Mouse (Mus musculus): Measurements from ENCODE around the gene Zfp39. TPM values are rescaled to one million over a fixed set of nuclear protein-coding genes. Genes with fewer than 3 reads are reported as not detected.
A peak's percentile ranks its signal among the peaks of the same experiment; 100 is the strongest.

Zfp39 gene
- polyA plus RNA-seq, 1 experiment from 2014 or later: 5.4 TPM

DNA sequence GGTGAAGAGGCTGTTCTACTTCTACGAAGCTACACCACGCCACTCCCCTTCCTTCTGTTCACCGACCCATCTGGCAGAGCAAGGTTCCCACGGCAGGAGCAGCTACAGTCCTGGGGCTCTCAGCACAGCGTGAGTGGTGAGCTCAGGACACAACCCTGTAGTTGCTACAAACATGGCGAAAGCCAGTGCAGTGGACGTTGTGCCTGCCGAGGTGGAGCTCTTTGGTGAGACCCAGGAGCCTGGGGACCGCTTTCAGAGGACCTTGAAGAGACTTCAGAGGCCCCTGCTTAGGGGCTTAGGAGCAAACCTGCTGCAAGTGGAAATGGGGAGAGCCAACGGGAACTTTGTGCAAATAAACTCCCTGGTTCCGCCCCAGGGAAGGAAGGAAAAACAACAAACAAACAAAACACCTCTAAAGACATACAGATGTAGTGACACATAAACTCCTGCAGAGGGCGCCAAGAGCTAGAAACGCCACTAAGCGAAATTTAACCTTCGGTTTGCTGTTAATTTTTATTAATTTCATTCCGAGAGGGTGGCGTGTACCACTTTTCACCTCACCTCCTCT lies 10.5 kb upstream of the Zfp39 start:
- WGBS: 13% methylated on average over 17 of the region's 17 CpGs
- Histone ChIP-seq H3K27me3 (ENCODE audit: insufficient read depth, poor library complexity, severe bottlenecking) (0 out of 2 replicates have a peak, but pooled peaks cover 4% of the 10 kb centered on the region), H3K4me3 (peak overlapping the region; percentile 56), H3K36me3 (no peaks in the 10 kb centered on the region), H3K4me1 (peaks cover 15% of the 10 kb centered on the region), H3K9me3 (no peaks in the 10 kb centered on the region), H3K27ac (peak overlapping the region; percentile 87)
- no peak for DNase-seq (ENCODE audit: low spot score)

DNA sequence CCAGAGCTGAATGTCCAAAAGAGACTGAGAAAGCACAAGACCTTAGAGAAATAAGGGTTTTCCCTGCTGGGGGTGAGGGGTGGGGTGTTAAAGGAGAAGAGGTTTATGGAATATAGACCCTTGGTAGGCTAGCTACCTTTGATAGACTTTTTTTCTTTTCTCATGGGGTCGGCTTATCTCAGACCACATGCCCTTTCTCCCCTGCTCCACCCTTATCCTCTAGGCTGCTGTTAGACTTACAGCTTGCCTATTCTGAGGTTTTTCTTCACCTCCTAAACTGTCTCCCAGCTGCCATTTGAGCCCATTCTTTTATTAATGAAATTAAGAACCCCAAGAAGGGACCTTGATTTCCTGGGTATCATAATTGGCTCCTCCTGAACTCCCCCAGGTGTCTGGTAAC lies 9.8 kb upstream of the Zfp39 start:
- DNase-seq (ENCODE audit: low spot score): no peak

DNA sequence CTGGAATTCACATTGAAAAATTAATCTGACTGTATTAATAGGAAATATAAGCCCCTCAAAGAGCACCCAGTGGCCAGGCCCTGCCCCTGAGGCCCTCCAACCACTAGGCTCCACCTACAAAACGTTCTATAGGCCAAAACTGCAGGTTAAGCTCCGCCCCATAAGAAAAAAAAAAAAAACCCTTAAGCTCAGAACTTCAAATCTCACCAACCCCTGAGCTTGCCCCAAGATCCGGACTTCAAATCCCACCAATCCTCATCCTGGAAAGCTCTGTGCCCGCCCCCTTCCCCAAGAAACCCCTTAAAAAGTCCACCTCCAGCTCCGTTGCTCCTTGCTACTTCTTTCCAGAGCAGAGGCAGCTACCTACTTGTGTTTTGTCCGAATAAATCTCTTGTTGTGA lies 813 bp upstream of the Zfp39 start:
- no peak for DNase-seq (ENCODE audit: low spot score)
- 49% methylated on average over 6 of the region's 6 CpGs for WGBS
- Histone ChIP-seq H3K36me3 (peaks cover 18% of the 10 kb centered on the region), H3K27ac (no peak overlapping the region), H3K27me3 (ENCODE audit: insufficient read depth, poor library complexity, severe bottlenecking) (no peaks in the 10 kb centered on the region), H3K4me1 (peaks cover 21% of the 10 kb centered on the region), H3K9me3 (no peaks in the 10 kb centered on the region), H3K4me3 (peak overlapping the region; percentile 88; the same call in 1 of the 2 replicates)

More for the DNA sequence above, 9.8 kb upstream of the Zfp39 start:
- H3K36me3 ChIP-seq: no peaks in the 10 kb centered on the region
- 68% methylated on average over 1 of the region's 1 CpGs for WGBS
- H3K27ac ChIP-seq: peak overlapping the region; percentile 87; the same call in 1 of the 2 replicates
- peaks cover 12% of the 10 kb centered on the region for H3K4me1 ChIP-seq
- no peaks in the 10 kb centered on the region for H3K9me3 ChIP-seq
- H3K27me3 ChIP-seq (ENCODE audit: insufficient read depth, poor library complexity, severe bottlenecking): 0 out of 2 replicates have a peak, but pooled peaks cover 4% of the 10 kb centered on the region
- H3K4me3 ChIP-seq: peak overlapping the region; percentile 56; the same call in 1 of the 2 replicates

DNA sequence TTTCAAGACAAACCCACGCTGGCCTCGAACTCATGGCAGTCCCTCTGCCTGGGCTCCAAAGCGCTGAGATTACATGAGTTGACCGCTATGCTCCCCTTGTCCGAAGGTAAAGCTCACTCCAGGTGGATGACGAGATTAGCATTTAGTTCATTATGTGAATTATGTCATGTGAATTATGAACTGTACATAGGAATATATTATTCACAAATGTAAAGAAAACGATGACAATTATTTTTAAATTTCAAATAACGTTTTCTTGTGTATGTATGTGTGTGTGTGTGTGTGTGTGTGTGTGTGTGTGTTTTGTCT lies 339 bp upstream of the Zfp39 start:
- DNase-seq (ENCODE audit: low spot score): no peak
- Histone ChIP-seq H3K4me1 (peaks cover 21% of the 10 kb centered on the region), H3K27ac (peak overlapping the region; percentile 96), H3K27me3 (ENCODE audit: insufficient read depth, poor library complexity, severe bottlenecking) (no peaks in the 10 kb centered on the region), H3K4me3 (peak overlapping the region; percentile 88), H3K9me3 (no peaks in the 10 kb centered on the region), H3K36me3 (peaks cover 18% of the 10 kb centered on the region)
- WGBS: 7% methylated on average over 8 of the region's 8 CpGs

DNA sequence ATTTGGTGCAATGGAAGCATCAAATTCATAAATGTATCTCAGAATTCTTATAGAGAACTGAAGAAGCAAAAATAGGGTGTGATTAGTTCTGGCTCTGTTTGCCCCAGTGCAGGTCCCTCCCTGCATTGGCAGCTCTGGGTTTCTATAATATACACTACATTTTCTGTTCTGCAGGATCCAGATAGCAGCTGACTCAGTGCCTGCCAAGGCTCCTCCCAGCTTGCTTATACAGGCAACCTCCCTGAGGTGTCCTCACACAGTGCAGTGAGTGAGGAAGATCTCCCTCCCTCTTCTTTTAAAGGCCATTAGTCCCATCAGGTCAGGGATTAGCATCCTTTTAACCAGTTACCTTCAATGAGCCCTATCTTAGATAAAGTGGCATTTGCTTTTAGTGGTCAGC lies 2.9 kb downstream of the Zfp39 start:
- DNase-seq (ENCODE audit: low spot score): no peak
- Histone ChIP-seq H3K9me3 (no peaks in the 10 kb centered on the region), H3K27me3 (ENCODE audit: insufficient read depth, poor library complexity, severe bottlenecking) (no peaks in the 10 kb centered on the region), H3K36me3 (peaks cover 42% of the 10 kb centered on the region), H3K4me1 (peaks cover 21% of the 10 kb centered on the region), H3K27ac (no peak overlapping the region), H3K4me3 (no peak overlapping the region)

DNA sequence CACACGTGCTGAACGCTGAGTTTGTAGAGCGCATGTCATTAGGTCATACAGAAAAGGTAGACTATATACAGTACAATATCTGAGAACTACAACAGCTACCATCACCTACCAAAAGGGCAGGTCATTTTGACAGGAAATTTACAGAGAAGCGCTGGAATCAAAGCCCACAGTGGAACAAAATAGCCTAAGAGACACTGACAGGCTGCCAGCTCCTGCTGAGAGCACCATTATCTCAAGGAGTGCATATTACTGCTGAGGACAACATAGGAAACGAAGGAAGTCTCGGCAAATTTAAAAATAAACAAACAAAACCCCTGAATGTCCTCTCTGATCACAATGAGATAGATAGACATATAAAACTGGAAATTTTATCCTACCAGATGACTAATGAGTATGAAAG lies 6.5 kb downstream of the Zfp39 start:
- H3K27ac ChIP-seq: no peak overlapping the region
- H3K4me1 ChIP-seq: no peaks in the 10 kb centered on the region
- H3K9me3 ChIP-seq: no peaks in the 10 kb centered on the region
- H3K36me3 ChIP-seq: peaks cover 65% of the 10 kb centered on the region
- no peak overlapping the region for H3K4me3 ChIP-seq
- no peaks in the 10 kb centered on the region for H3K27me3 ChIP-seq (ENCODE audit: insufficient read depth, poor library complexity, severe bottlenecking)
- WGBS: 80% methylated on average over 6 of the region's 6 CpGs
- DNase-seq (ENCODE audit: low spot score): no peak

DNA sequence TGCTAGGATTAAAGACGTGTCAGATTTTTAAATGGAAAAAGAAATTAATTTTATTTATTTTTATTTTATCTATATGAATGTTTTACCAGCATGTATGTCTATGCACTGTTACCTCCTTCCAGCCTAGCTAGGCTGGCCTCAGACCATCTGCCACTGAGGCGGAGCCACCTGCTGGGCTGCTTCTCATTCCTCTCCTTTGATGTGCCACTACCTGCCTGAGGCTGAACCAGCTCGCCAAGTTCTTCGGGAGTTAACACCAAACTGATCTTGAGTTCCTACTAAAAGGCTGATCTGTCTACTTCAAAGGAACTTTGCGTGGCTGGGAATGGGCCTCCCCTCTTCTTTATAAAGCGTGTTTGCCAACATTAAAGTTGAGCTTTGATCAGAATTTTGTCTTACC lies 9.6 kb downstream of the Zfp39 start:
- no peak for DNase-seq (ENCODE audit: low spot score)
- peaks cover 75% of the 10 kb centered on the region for H3K36me3 ChIP-seq
- no peaks in the 10 kb centered on the region for H3K4me1 ChIP-seq
- no peak overlapping the region for H3K4me3 ChIP-seq
- H3K27ac ChIP-seq: no peak overlapping the region
- no peaks in the 10 kb centered on the region for H3K27me3 ChIP-seq (ENCODE audit: insufficient read depth, poor library complexity, severe bottlenecking)
- WGBS: 80% methylated on average over 6 of the region's 6 CpGs
- H3K9me3 ChIP-seq: no peaks in the 10 kb centered on the region

DNA sequence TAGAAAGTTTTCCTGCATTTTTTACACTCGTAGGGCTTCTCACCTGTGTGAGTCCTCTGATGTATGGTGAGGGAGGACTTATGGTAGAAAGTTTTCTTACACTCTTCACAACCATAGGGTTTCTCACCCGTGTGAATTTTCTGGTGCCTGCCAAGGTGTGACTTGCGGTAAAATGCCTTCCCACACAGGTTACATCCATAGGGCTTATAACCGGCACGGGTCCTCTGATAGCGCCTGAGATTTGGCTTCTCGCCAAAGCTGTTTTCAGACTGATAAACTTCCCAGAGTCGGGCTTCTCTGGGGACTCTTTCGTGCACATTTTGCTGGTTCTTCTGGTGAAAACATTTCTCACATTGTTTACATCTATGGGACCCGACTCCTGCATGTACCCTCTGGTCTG lies 13.5 kb downstream of the Zfp39 start:
- no peak overlapping the region for H3K27ac ChIP-seq
- H3K27me3 ChIP-seq (ENCODE audit: insufficient read depth, poor library complexity, severe bottlenecking): no peaks in the 10 kb centered on the region
- H3K4me3 ChIP-seq: no peak overlapping the region
- peaks cover 50% of the 10 kb centered on the region for H3K36me3 ChIP-seq
- WGBS: 87% methylated on average over 10 of the region's 10 CpGs
- no peak for DNase-seq (ENCODE audit: low spot score)
- no peaks in the 10 kb centered on the region for H3K9me3 ChIP-seq
- no peaks in the 10 kb centered on the region for H3K4me1 ChIP-seq

DNA sequence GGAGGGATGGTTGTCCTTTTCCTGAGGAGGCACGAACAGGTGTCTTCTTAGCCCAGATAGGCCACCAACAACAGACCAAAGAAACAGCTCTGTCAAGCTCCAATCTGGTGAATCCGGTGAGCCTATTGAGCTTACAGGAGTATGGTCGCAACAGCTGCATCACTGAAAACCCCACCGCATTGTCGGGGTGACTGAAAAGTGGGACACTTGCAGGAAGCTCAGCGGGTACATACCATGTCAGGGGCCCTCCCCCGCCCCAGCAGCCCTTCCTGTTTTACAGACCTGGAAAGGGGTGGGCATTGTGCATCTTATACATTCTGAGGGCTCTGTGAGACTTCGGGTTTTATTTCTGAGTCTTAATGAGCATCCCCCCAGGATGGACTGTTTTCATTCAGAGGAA lies 20.3 kb downstream of the Zfp39 start:
- Histone ChIP-seq H3K9me3 (no peaks in the 10 kb centered on the region), H3K4me3 (no peak overlapping the region), H3K27me3 (ENCODE audit: insufficient read depth, poor library complexity, severe bottlenecking) (no peaks in the 10 kb centered on the region), H3K4me1 (no peaks in the 10 kb centered on the region), H3K27ac (no peak overlapping the region), H3K36me3 (peaks cover 36% of the 10 kb centered on the region)
- DNase-seq (ENCODE audit: low spot score): no peak
- 83% methylated on average over 8 of the region's 8 CpGs for WGBS

DNA sequence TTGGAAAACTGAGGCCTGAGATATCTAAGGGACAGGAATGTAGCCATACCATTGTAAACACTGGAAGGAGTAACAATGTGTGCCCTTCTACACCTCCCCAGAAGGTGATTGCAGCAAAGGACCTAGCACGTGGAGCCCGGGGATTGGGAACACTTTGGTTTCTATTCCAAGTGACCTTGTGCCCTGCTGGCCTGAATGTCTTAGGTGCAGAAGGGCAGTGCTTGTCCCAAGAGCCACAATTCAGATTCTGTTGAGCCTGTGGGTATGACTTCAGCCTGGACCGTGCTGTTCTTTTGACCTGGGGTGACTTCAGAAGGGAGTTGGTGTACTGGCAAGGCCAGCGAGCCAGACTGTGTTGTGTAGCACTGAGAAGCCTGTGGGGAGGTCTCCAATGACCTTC lies 33.1 kb downstream of the Zfp39 start:
- Histone ChIP-seq H3K9me3 (no peaks in the 10 kb centered on the region), H3K36me3 (peaks cover 24% of the 10 kb centered on the region), H3K4me3 (no peak overlapping the region), H3K27ac (no peak overlapping the region), H3K4me1 (peaks cover 12% of the 10 kb centered on the region), H3K27me3 (ENCODE audit: insufficient read depth, poor library complexity, severe bottlenecking) (no peaks in the 10 kb centered on the region)
- DNase-seq (ENCODE audit: low spot score): no peak
- 78% methylated on average over 4 of the region's 4 CpGs for WGBS

DNA sequence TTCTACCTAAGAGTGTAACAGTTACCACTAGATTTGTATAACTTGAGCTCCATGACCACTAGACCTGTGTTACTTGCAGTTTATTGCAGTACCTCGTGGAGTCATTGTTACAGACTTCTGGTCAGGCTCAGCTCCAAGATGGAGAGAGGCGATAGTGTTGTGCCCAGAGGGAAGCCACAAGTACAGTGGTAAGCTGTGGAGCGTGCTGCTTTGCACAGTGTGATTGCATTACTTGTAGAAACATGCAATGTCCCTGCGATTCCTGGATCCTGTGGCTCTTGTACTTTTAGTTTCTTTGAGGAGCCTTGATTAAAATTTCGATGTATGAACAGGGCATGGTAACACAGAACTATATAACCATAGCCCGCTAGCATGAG lies 36.1 kb downstream of the Zfp39 start:
- peak overlapping the region; percentile 93; the same call in 1 of the 2 replicates for H3K27ac ChIP-seq
- DNase-seq (ENCODE audit: low spot score): no peak
- H3K4me3 ChIP-seq: peak overlapping the region; percentile 91
- no peaks in the 10 kb centered on the region for H3K9me3 ChIP-seq
- WGBS: 85% methylated on average over 6 of the region's 6 CpGs
- H3K36me3 ChIP-seq: peaks cover 22% of the 10 kb centered on the region
- H3K4me1 ChIP-seq: peaks cover 12% of the 10 kb centered on the region
- H3K27me3 ChIP-seq (ENCODE audit: insufficient read depth, poor library complexity, severe bottlenecking): no peaks in the 10 kb centered on the region

DNA sequence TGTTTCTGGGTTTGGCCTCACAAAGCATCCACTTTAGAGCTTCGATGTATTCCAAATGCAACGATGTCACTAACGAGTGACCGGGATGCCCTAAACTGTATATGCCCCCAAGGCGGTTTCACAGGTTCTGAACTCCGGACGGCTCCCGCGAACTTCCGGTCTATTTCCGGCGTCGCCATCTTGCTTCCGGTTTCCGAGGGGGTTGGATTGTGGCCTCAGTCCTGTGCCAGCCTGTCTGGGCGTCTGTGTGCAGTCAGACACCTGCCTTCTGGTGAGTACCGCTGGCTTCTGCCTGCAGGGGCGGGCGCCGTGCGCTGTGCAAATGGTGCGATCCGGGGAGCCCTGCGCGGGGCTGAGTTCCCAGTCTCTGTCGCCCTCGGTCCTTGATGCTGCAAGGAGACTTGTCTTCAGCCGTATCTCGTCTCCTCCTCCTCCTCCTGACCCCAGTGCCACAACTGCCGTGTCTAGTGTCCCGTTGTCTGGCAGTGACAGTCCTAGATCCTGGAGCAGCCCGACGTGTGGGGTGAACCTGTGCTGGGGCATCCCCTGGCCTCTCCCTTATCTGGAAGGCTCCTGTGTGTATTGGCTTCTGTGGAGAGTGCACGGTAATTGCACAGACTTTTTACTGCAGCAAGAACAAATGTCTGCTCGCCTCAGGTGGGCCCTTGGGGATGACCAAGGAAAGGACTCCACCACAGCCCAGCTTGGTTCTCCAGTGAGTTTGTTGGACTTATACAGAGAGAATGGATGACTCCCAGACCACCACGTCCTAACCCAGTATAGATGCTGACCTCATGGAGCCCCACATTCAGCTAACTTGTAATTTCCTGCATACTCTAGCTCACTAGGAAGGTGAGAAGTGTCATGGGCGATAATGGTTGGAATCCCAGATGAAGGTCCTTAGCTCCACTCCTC lies 36.7 kb downstream of the Zfp39 start, which contains the start of gene 2810021J22Rik:
Gene 2810021J22Rik (plus strand): TSS at position 178 of the 915 bp plus-strand sequence.
- WGBS: 6% methylated on average over 37 of the region's 37 CpGs

DNA sequence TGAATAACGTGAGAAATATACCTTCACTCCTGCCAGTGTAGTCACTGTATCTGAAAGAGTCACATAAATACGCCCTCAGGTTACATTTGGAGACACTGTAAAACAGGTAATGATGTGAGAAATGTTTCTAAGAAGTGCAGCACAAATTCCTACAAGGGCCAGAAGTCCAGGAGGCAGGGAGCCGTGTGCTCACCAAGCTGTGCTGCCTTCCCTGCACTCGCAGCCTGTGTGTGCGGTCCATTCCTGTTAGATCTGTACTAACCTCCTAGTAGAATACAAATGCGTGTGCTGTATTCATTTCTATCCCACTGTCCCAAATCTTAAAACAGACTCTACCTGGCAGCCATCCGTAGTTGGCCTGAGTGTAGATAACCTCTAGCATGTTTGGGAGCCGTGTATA lies 43.3 kb downstream of the Zfp39 start:
- no peak overlapping the region for H3K27ac ChIP-seq
- H3K36me3 ChIP-seq: peaks cover 54% of the 10 kb centered on the region
- H3K4me3 ChIP-seq: no peak overlapping the region
- no peak for DNase-seq (ENCODE audit: low spot score)
- H3K27me3 ChIP-seq (ENCODE audit: insufficient read depth, poor library complexity, severe bottlenecking): no peaks in the 10 kb centered on the region
- peaks cover 17% of the 10 kb centered on the region for H3K9me3 ChIP-seq
- H3K4me1 ChIP-seq: no peaks in the 10 kb centered on the region
- WGBS: 90% methylated on average over 8 of the region's 8 CpGs

More for the DNA sequence above, 36.7 kb downstream of the Zfp39 start, which contains the start of gene 2810021J22Rik:
- Histone ChIP-seq H3K27ac (peak within 1 kb of the TSS; percentile 93), H3K27me3 (ENCODE audit: insufficient read depth, poor library complexity, severe bottlenecking) (no peaks in the 10 kb centered on the region), H3K9me3 (no peaks in the 10 kb centered on the region), H3K4me1 (peaks cover 12% of the 10 kb centered on the region), H3K4me3 (peak within 1 kb of the TSS; percentile 91), H3K36me3 (peaks cover 22% of the 10 kb centered on the region)
- peak; percentile 94 for DNase-seq (ENCODE audit: low spot score)

Measured in heart, embryonic 10.5 days (tissue).